Comparison of ENCODE assay signal across 8 mouse cellular contexts in the genomic region with DNA sequence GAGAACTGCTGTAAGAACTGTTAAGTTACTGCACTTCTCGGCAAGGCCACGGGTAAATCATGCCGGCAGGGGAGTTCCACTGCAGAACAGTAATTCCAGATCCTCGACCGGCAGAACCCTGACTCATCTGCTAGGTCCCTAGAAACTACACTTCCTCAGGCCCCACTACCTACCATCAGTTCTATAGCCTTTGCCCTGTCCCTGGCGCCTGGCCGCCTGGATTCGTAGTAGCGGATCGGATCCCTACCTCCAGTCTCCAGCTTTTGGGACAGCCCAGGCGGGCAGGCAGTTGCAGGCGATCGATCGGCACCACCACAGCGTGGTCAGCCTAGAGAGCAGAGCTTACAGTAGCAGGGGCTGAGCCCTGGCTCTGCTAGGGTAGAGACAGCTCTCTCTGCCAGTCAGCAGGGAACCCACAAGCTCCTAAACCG. TPM values are rescaled to one million over a fixed set of nuclear protein-coding genes. Genes with fewer than 3 reads are reported as not detected.
DNase-seq lines count a peak whose midpoint lies in the region; ATAC-seq lines count a peak whose summit lies in the region.

No protein-coding gene starts in this region.

- H3K4me3 ChIP-seq in heart, embryonic 11.5 days (ENCODE audit: low read depth, low read length), result peak overlapping the region; percentile 38
- peak overlapping the region; percentile 29 for H3K4me3 ChIP-seq in kidney, embryonic 15.5 days (replicated peaks)
- H3K4me3 ChIP-seq in midbrain, embryonic 11.5 days (ENCODE audit: low read depth, low read length), result peak overlapping the region; percentile 13; the same call in 1 of the 2 replicates

- peak overlapping the region; percentile 68 for H3K9ac ChIP-seq in heart, embryonic 11.5 days (ENCODE audit: low read depth, low read length)
- H3K9ac ChIP-seq in kidney, embryonic 15.5 days, result peak overlapping the region; percentile 15; the same call in 1 of the 2 replicates
- H3K9ac ChIP-seq in midbrain, embryonic 11.5 days (ENCODE audit: low read length), result peak overlapping the region; percentile 30; the same call in 1 of the 2 replicates

- H3K9me3 ChIP-seq in heart, embryonic 11.5 days (replicated peaks; ENCODE audit: control insufficient read depth, low read length), result no peaks in the 10 kb centered on the region
- H3K9me3 ChIP-seq in kidney, embryonic 15.5 days (replicated peaks), result no peaks in the 10 kb centered on the region
- H3K9me3 ChIP-seq in midbrain, embryonic 11.5 days (ENCODE audit: control insufficient read depth, low read length), result no peaks in the 10 kb centered on the region

- peak overlapping the region; percentile 83 for H3K27ac ChIP-seq in heart, embryonic 11.5 days (ENCODE audit: low read depth, low read length)
- no peak overlapping the region for H3K27ac ChIP-seq in kidney, embryonic 15.5 days
- no peak overlapping the region for H3K27ac ChIP-seq in midbrain, embryonic 11.5 days (ENCODE audit: low read depth, low read length)

- H3K36me3 ChIP-seq in heart, embryonic 11.5 days (ENCODE audit: control insufficient read depth, insufficient read depth, low read length), result no peaks in the 10 kb centered on the region
- H3K36me3 ChIP-seq in kidney, embryonic 15.5 days, result no peaks in the 10 kb centered on the region
- H3K36me3 ChIP-seq in midbrain, embryonic 11.5 days (ENCODE audit: control insufficient read depth, insufficient read depth, low read length), result no peaks in the 10 kb centered on the region

- H3K4me1 ChIP-seq in heart, embryonic 11.5 days (ENCODE audit: control insufficient read depth, insufficient read depth, low read length), result peaks cover 37% of the 10 kb centered on the region
- H3K4me1 ChIP-seq in kidney, embryonic 15.5 days, result peaks cover 62% of the 10 kb centered on the region
- peaks cover 3% of the 10 kb centered on the region; the same call in 1 of the 2 replicates for H3K4me1 ChIP-seq in midbrain, embryonic 11.5 days (ENCODE audit: control insufficient read depth, insufficient read depth, low read length)

- peaks cover 22% of the 10 kb centered on the region for H3K27me3 ChIP-seq in heart, embryonic 11.5 days (ENCODE audit: control insufficient read depth, insufficient read depth, low read length)
- H3K27me3 ChIP-seq in kidney, embryonic 15.5 days, result 0 out of 2 replicates have a peak, but pooled peaks cover 3% of the 10 kb centered on the region
- H3K27me3 ChIP-seq in midbrain, embryonic 11.5 days (ENCODE audit: control insufficient read depth, insufficient read depth, low read length), result peaks cover 37% of the 10 kb centered on the region

- WGBS in heart, embryonic 11.5 days (ENCODE audit: insufficient replicate concordance), result 1% methylated on average over 16 of the region's 16 CpGs
- 4% methylated on average over 16 of the region's 16 CpGs for WGBS in kidney, embryonic 15.5 days
- 2% methylated on average over 16 of the region's 16 CpGs for WGBS in midbrain, embryonic 11.5 days

- DNase-seq in gastrocnemius, adult 18-20 months (ENCODE audit: low spot score), result peak; percentile 32
- no peak for DNase-seq in gastrocnemius, adult 8-10 months (ENCODE audit: low spot score in 2 of 2)
- DNase-seq in adrenal gland, postnatal 36 days, result peak; percentile 66 to 74
- DNase-seq in midbrain, embryonic 11.5 days (ENCODE audit: low spot score, missing footprints), result peak; percentile 95
- DNase-seq in spleen, postnatal 36 days (ENCODE audit: low spot score in 2 of 2), result no peak
- no peak for DNase-seq in cerebellum, adult 18-20 months

- peak overlapping the region; percentile 77 for H3K4me2 ChIP-seq in heart, embryonic 11.5 days
- peak overlapping the region; percentile 55 for H3K4me2 ChIP-seq in kidney, embryonic 15.5 days
- H3K4me2 ChIP-seq in midbrain, embryonic 11.5 days, result peak overlapping the region; percentile 43

- ATAC-seq in heart, embryonic 11.5 days (replicated peaks; ENCODE audit: insufficient number of reproducible peaks, low FRiP score, low TSS enrichment), result no peak
- peak; percentile 77 for ATAC-seq in kidney, embryonic 15.5 days (replicated peaks; ENCODE audit: low FRiP score)
- ATAC-seq in midbrain, embryonic 11.5 days (ENCODE audit: low FRiP score), result peak; percentile 89

RNA-seq across cellular contexts. Expression of a gene that starts 14.2 kb away (rescaled TPM):
- under 1 TPM; 0.75 to 0.88 TPM for total RNA-seq in gastrocnemius, adult 18-20 months (2021)
- under 1 TPM; 0.39 to 0.83 (median 0.65) TPM for total RNA-seq in gastrocnemius, adult 8-10 months (2022)
- 1 to 10 TPM; 9.3 to 9.4 TPM for total RNA-seq in adrenal gland, postnatal 36 days (2021)
- 4.0 and 4.2 TPM in 2 replicates for polyA plus RNA-seq in heart, embryonic 11.5 days (2014; fragmentation: Nextera tagmentation; extraction: Ambion mirVana)
- polyA plus RNA-seq in kidney, embryonic 15.5 days (2015; fragmentation: Nextera tagmentation; extraction: Ambion mirVana), result 4.1 and 5.2 TPM in 2 replicates
- polyA plus RNA-seq in midbrain, embryonic 11.5 days (2014; fragmentation: Nextera tagmentation; extraction: Ambion mirVana), result 6.5 and 7.0 TPM in 2 replicates

Comparison
In these comparisons a context has a peak if more than half of its experiments do, and no peak if none do; other contexts are left out.
1. DNase-seq: peak in gastrocnemius, adult 18-20 months (single experiment), adrenal gland, postnatal 36 days (2 of 2) and midbrain, embryonic 11.5 days (single experiment); none in gastrocnemius, adult 8-10 months (0 of 2), spleen, postnatal 36 days (0 of 2) and cerebellum, adult 18-20 months (0 of 2).
2. H3K9ac ChIP-seq: peak in every context shown above with its lines; median percentile 68 in heart, embryonic 11.5 days; 30 in midbrain, embryonic 11.5 days; 15 in kidney, embryonic 15.5 days.
3. RNA of a gene that starts 14.2 kb away (total RNA-seq): 9.3 to 9.4 TPM in adrenal gland, postnatal 36 days; 0.75 to 0.88 TPM in gastrocnemius, adult 18-20 months and 0.39 to 0.83 TPM in gastrocnemius, adult 8-10 months; every median in the first group is over 4 times any median in the second.
4. Peak in every context shown above with its lines, with median percentiles within 50 percentile points of each other: H3K4me2 ChIP-seq and H3K4me3 ChIP-seq.